Mouse (Mus musculus) kidney, adult 2 months (tissue): Measurements from ENCODE around the gene Hyls1.

Source experiments
- CTCF ChIP-seq: fragments of 200-500 bp; conservative IDR thresholded peaks from 2 replicates; pipeline ENCODE4 v1.5.1; 2011; ENCODE audit warnings: low read depth, mild to moderate bottlenecking, control low read depth, low read length, moderate library complexity, mixed read lengths; ENCODE audit not compliant: insufficient read depth, insufficient read length
- POLR2A ChIP-seq: fragments of 200-500 bp; IDR thresholded peaks from one replicate; pipeline ENCODE4 v1.6.1; 2011; ENCODE audit warnings: low read depth, low read length, control low read depth

DNA sequence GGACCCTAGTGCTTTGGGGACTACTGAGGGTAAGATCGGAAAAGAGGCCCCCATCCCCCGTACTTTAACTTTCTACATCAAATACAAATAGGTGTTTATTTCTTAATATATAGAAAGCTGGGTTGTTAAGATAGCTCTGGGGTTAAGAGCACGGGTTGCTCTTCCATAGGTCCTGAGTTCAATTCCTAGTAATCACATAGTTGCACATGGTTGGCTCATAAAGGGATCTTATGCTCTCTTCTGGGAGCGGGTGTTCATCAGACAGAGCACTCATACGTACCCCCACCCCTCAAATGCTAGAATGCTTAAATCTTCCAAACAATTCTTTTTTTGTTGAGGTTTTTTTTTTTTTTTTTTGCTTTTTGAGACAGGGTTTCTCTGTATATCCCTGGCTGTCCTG lies 465 bp upstream of the Hyls1 start:
- TF ChIP-seq CTCF, result no peak
- TF ChIP-seq POLR2A, result no peak
